Mouse (Mus musculus): Measurements from ENCODE around the gene Hcar1. TPM values are rescaled to one million over a fixed set of nuclear protein-coding genes. Genes with fewer than 3 reads are reported as not detected.

Hcar1 gene
- 1 to 10 TPM in 1 of 2 experiments, under 1 TPM in 1; 0.54 to 1.1 TPM for total RNA-seq (2021)

DNA sequence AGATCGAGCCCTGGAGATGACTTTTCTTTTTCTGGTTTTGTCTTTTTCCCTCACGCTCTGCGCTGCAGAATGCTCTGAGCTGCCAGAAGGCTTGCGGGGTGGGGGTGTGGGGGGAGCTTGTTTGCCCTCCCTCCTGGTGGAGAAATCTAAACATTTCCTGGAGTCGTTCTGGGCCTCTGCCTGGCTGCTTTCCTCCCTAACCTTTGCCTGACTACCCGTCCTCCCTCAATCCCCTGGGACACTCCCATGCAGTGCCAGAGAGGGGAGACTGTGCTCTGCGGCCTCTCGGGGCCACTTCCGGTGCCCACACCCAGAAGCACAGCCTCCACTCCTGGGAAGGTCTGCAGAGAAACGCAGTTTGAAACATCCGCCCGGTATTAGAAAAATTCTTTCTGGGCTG is at the start of gene Hcar1:
TSS of gene Hcar1 (minus strand) at position 93 of the 400 bp plus-strand sequence.
- intact Hi-C loops (cut with DNase I) = no loop called here
- no peak for DNase-seq

DNA sequence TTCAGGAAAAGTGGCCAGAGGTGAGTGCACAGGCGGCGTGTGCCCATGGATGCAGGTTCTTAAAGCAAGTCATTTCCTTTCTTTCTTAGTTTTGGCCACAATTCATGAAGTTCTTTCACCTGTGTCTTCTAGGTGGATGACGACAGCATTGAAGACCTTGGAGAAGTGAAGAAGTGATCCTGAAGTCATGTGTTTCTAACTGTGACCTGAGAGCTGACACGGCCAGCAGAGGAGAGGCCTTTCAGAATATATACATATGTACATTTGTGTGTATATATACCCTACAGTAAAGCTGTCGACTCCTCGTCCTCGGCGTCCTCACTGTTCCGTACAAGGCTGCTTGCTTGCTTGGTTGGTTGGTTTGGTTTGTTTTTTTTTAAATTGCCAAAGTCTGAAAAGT is 47.3 kb upstream of the Hcar1 start, which contains the start of gene Gm43518:
TSS of gene Gm43518 (plus strand) at position 301 of the 400 bp plus-strand sequence.
- DNase-seq = no peak
- intact Hi-C loops (cut with DNase I) = loop anchor here (10.0 kb wide), 1 partner anchor 292 kb away; no protein-coding TSS in a partner anchor

DNA sequence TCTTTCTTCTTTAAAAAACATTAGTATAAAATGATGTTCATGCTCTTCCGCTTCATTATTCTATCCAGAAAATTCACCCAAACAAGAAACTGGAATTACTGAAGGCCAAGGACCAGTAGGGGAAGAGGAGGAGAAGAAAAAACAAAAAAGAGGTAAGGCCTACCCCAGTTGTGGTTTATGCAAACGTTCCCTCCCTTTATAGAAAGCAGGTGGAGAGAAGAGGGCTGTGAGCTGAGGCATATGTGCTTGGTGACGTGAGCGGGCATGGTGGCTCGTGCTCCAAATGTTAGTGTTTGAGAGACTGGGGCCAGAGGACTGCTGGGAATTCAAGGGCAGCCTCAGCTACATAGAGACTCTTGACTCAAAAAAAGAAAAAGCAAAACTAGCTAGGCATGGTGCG is 42.3 kb upstream of the Hcar1 start:
- intact Hi-C loops (cut with DNase I) = loop anchor here (10.0 kb wide), 1 partner anchor 287 kb away; no protein-coding TSS in a partner anchor

DNA sequence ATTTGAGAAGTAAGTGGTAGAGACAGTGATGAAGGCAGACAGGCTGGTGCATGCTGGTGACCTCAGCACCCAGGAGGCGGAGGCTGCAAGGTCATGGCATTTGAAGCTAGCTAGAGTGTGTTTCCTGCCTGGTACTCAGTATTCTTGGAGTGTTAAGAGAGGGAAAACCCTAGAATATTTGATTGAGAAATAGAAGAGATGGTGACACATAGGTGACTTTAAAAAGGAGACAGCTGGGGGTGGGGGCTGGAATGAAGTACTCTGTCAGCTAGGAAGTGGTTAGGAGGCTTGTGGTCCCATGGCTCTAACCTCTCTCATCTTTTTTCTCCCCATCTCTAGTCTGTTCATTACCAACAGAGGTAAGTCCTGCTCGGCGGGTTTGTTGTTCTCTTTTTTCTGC is 35.0 kb upstream of the Hcar1 start:
- no peak for DNase-seq
- intact Hi-C loops (cut with DNase I) = no loop called here

More for the DNA sequence above, 42.3 kb upstream of the Hcar1 start:
- DNase-seq = no peak

DNA sequence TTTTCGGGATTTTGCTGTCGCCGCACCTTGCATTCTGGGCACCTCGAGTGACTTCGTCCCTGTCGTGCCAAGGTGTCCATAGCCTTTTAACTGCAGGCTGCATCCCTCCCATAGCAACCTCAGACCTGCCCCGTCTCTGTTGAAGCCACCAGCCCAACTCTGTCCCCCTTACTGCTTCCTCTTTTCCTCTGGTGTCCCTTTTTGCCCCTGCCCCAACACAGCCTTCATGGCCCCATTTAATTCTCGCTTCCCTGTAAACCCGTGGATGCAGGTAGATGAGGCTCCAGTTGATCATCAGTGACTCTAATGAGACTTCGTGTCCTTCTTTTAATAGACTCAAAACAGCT is 27.8 kb upstream of the Hcar1 start:
- intact Hi-C loops (cut with DNase I) = loop anchor here (2.0 to 10.0 kb wide), 2 partner anchors 83 to 159 kb away; partner anchors contain the start of genes Kntc1 and Rsrc2
- DNase-seq = no peak

DNA sequence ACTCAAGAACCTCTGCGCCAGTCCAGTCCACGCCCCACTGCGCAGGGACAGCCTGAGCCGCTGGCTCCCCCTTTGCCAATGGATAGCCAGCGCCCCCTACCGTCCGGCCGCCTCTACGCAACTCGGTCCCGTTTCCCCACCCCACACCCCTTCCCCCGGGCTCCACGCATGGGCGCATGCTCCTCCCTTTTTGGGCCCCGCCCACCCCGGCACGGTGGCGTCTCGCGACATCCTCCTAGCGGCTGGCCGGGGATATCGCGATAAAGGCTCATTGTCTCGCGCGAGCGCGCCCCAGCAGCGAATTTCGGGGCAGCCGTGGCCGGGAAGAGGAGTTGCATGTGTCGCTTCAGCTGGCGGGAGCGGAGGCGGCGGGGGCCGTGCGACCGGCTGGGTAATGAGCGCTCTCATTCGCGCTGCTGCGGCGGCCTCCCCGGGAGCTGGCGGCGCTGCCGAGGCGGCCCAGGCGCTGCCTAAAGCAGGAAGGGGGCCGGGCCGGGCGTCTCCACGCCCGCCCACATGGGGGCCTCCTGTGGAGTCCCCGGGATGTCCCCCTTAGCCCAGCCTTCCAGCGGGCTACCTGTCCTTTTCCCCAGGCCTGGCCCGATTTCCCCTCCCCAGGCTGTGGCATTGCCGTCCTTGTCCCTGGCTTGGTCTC is 27.3 kb upstream of the Hcar1 start, which contains the start of gene Denr:
TSS of gene Denr (plus strand) at position 200 of the 655 bp plus-strand sequence.
- DNase-seq = peak; percentile 100
- intact Hi-C loops (cut with DNase I) = loop anchor here (2.0 to 10.0 kb wide), 2 partner anchors 82 to 158 kb away; partner anchors contain the start of genes Kntc1 and Rsrc2

DNA sequence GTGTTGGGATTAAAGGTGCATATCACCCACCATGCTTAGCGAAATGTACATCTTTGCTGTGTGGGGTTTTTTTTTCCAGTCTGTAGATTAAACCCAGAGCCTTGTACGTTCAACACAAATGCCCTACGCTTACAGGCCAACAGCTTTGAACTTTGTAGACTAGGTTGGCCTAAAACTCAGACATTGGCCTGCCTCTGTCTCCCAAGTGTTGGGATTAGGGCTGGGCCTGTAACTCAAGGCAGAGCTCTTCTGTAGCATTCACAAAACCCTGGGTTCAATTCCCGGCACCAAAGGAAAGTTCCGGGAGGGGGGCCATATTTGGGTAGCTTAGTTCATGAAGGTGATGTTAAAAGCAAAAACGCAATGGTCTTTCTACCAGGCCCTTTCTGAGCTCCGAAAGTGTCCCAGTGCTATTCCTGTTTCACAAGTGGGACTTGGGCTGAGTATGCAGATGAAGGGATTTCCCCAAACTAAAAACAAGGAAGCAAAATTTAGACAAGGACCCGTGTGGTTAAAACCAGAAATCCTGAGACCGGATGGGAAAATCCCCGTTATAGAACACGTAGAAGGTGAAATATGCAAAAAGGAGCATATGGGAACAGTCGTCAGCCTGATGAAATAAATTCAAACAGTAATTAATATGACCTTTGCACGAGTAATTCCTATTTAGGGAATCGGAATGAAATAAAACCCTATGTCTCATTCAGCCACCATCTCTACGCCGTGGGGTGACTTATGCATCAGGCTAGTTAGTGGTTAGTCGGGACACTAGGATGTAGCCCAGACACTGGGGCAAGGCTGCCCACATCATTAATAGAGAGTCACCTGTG is 26.5 kb upstream of the Hcar1 start:
- intact Hi-C loops (cut with DNase I) = loop anchor here (2.0 to 10.0 kb wide), 2 partner anchors 82 to 158 kb away; partner anchors contain the start of genes Kntc1 and Rsrc2
- no peak for DNase-seq

DNA sequence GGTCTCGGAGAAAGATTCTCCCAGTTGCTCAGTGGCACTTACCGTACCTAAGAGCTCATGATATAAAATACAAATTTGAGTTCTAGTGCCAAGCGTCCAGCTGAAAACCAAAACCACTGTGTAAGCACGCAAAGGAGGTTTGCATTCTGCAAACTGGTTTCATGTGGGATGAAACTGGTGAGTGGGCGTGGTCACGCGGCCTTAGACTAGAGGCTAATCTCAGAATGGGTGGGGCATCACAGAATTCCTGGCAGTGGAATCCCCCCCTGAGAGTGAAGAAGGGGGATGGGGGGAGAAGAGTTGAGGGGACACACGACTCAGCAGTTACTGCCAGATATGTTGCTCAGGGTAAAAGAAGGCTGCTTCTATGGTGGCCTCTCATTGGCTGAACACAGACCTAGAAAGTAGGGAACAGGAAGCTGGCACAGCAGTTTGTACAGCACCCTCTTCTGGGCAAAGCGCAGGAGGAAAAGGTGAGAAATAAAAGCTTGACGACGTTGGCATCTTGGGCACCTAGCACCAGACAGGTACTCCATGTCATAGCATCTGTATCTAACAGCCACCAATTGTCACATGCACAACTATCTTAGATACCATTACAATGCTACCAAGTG is 24.3 kb upstream of the Hcar1 start:
- intact Hi-C loops (cut with DNase I) = loop anchor here (10.0 kb wide), 1 partner anchor 79 kb away; no protein-coding TSS in a partner anchor
- DNase-seq = no peak

DNA sequence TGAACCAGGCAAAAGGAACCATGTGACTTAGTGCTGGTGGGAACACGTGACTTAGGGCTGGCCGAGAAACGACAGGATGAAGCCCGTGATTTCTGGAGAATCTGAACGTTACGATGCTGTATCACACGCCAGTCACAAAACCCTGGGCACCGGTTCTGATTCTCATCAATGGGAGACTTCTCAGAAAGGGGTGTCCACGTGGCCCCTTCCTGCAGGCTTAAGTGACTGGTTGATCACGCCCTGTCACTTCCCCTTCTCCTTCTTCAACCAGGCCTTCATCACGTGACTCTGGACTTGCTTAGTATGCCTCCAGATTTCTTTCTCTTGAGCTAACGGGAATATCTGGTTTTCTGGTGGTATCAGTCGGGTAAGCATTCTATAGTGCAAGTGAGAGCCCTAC is 17.5 kb upstream of the Hcar1 start:
- intact Hi-C loops (cut with DNase I) = no loop called here
- no peak for DNase-seq

DNA sequence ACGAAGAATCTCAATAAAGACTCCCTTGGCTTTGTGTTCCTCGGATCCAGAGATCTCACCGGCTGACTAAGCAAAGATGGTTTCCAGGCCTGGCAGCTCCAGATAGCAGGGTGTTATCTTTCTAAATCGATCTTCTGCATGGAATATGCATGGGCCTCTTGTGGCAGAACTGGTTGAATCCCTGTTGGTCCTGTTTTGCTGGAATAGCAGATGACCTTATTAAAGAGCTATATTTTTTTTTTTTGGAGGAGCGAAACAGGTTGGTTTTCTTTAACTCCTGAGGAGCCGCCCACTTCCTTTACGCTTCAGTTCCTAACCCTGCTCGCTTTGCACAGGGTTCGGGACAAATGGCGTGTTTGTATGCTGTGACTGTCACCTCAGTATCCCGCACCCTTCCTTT is 16.6 kb upstream of the Hcar1 start:
- no peak for DNase-seq
- intact Hi-C loops (cut with DNase I) = no loop called here

DNA sequence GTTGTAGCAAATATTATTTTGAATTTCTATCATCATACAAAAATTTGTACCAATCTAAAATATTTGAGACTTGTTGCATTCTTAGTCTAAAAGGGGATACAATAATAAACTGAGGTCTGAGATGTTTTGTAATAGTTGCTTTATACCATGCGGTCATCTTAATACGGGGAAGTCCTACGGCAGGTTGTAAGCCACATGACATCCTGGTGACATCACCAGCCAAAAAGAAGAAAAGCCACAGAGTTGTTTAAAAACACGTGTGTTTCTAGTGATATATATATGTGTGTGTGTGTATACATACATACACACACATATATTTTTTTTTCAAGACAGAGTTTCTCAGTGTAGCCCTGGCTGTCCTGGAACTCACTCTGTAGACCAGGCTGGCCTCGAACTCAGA is 13.7 kb upstream of the Hcar1 start:
- intact Hi-C loops (cut with DNase I) = no loop called here

DNA sequence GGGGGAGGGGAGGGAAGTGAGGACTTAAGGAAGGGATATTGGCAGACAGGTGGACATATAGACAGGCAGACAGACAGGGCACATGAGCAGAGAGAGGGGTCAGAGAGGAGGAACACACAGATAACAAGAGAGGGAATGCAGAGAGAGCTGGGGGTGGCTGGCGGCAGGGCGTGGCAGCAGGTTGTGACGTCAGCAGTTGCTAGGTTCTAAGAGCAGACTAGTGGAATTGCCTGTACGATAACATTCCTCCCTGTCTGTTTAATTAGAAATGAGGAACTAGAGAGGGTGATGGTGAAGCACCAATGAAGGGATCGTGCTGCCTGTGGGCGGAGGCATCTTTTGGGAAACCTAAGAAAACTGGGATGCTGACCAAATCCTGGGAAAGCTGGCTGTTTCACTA is 11.8 kb upstream of the Hcar1 start:
- intact Hi-C loops (cut with DNase I) = no loop called here
- DNase-seq = no peak

More for the DNA sequence above, 13.7 kb upstream of the Hcar1 start:
- DNase-seq = no peak

DNA sequence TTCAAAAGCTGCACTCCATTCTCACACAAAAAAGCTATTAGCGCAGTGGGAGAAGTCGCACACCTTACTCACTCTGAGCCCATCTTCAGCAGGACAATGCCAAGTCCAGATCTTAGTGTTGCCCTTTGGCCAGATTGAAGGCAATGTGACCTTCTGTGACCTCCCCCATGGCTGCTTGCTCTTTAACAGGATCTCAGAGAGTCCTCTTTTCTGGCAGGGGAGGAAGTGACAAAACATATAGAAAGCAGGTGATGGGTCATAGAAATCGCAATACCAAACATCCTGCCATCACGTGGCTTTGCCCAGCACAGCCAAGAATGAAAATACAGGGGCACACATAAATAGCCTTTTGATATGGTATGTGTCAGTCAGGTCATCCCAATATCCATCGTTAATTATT is 11.2 kb upstream of the Hcar1 start:
- intact Hi-C loops (cut with DNase I) = no loop called here
- no peak for DNase-seq

DNA sequence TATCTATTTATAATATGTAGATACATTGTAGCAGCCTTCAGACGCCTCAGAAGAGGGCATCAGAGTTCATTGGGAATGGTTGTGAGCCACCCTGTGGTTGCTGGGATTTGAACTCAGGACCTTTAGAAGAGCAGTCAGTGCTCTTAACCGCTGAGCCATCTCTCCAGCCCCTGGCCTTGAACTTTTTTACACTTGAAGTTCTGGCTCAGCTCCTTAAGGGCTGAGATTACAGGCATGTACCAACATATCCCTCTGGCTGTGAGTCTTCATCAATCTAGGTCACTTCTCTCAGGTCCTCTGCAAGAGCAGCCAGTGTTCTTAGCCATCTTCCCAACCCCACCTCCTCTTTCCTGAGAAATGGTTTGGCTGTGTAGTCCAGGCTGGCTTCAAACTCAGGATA is 10.5 kb upstream of the Hcar1 start:
- no peak for DNase-seq
- intact Hi-C loops (cut with DNase I) = no loop called here

DNA sequence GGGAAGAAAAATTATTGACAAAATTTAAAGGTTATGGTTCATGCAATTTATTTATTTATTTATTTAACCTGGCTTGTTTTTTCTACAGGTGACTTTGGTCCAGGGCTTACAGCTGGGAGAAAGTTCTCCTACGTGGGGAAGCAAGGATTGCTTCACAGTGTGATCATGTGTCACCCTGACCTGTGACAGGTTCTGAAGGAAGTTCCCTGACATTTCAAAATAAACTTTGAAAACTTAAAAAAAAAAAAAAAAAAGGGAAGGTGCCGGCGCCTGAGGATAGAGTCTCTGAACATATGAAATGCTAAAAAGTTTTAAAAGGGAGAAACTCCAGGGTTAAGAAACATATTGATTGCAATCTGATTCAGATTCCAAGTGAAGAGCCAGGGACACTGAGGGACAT is 6.5 kb upstream of the Hcar1 start:
- DNase-seq = no peak
- intact Hi-C loops (cut with DNase I) = no loop called here

DNA sequence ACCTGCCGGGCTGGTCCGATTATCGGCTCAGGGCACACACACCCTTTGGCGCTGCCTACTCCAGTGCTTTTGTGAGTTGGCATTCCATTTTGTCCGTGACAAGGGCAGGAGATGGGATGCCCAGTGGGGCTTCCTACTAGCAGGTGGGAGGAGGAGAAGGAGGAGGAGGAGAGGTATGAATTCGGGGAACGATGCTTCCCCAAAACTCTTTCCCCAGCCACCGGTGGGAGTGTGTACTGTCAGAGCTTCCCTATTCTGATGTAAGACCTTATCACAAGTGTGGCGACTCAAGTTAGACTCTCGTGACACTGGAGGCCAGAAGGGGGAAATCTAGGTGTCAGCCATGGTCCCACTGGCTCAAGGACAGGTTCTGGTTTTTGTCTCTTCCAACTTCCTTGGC is 4.5 kb upstream of the Hcar1 start:
- no peak for DNase-seq
- intact Hi-C loops (cut with DNase I) = no loop called here

DNA sequence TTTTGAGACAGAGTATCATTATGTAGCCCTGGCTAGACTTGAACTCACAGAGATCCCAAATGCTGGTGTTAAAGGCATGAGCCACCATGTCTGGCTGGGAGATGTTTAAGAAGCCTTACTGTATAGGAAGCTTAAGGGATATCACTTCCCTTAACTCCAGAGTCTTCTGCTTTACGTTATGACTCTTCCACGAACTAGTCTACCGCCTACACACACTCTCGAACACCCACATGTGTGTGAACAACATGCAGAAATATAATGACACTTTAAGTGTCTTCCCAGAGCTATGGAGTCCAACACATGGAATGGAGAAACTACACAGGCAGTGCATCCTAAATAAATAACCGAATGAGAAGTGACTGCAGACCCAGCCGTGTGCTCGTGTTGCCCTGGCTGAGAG is 4.1 kb upstream of the Hcar1 start:
- intact Hi-C loops (cut with DNase I) = no loop called here
- DNase-seq = no peak

DNA sequence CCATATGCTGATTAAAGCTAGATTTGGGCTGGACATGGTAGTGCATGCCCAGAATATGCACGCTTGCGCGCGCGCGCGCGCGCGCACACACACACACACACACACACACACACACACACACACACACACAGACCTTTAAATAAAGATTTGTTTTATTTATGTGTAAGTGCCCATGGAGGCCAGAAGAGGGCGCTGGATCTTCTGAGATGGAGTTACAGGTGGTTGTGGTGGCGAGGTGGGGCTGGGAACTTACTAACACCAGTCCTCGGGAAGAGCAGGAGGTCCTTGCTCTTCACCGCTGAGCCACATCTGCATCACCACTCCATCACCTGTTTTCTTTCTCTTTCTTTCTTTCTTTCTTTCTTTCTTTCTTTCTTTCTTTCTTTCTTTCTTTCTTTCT is 958 bp upstream of the Hcar1 start:
- no peak for DNase-seq
- intact Hi-C loops (cut with DNase I) = no loop called here

DNA sequence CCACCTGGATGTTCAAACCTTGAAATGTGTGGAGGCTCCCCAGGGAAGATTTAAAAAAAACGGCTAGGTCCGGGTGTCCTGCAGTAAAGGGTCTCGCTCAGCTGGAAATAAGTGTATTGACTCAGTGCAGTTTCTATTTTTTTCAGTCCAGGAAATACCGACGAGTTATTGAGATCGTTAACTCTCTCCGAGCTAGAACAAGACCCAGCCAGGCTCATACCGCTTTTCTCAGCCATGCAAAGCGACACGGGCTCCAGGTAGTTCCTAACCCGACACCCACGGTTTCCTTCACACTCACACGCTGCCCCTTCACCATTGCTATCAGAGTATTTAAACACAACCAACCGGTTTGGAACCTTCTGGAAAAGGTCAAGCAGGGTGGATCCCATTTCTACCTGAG is 1.8 kb downstream of the Hcar1 start:
- no peak for DNase-seq
- intact Hi-C loops (cut with DNase I) = no loop called here

DNA sequence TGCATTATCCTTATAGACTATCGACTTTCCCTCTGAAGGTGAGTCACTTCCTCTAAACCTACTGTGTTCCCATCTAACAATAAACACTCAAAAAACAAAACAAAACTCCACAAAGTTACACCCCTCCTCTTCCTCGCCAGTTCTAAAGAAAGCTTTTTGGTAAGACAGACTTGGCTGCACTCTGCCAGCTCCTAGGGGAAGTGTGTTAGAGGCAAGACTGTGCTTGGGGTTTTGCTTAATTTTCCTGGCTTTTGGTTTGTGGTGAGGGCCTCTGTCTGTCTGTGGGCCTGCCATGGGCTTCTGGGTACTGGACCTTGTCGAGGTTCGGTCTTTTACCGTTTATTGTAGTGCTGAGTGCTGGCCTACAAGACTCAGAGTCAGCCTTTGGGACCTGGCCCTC is 5.6 kb downstream of the Hcar1 start:
- intact Hi-C loops (cut with DNase I) = no loop called here

DNA sequence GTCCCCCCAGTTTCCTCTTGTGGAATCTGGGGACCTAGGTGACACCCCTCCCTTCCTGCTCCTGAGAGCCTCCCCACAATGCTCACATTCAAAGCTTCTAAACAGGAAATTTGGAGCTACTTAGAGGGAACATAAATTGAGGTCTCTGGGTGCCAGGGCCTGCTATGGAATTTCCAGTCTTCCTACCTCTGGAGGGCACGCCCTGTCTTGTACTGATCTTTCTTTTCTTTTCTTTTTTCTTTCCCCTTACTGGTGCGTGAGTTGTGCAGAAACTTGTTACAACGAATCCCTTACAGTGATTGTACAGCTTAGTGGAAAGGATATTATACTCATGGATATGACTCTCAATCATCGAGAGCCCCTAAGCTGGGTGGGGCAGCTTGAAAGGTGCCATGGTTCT is 10.2 kb downstream of the Hcar1 start:
- intact Hi-C loops (cut with DNase I) = no loop called here
- no peak for DNase-seq

More for the DNA sequence above, 5.6 kb downstream of the Hcar1 start:
- DNase-seq = no peak

Measured in left cerebral cortex, postnatal 4 days (tissue).